Mouse (Mus musculus) thymus, postnatal 25 days (tissue): ENCODE results near the gene Zbtb40.

Experiments
- DNase-seq: peaks from one replicate; pipeline ENCODE4 v3.0.0; 2022

Gene Zbtb40

DNA sequence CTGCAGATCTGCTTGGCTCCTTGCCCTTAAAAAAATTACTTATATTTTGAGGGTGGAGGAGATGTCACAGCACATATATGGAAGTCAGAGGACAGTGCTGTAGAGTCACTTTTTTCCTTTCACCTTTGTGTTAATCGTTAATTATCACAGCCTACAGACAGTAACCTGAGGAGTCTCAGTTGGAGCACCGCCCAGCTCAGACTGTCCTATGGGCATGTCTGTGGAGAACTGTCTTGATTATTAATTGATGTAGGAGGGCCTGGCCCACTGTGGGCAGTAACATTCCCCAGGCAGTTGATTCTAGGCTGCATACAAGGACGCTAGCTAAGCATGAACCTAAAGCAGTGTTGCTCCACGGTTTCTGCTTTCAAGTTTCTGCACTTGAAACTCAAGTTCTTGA is 16.1 kb downstream of the Zbtb40 start:
- DNase-seq = no peak

DNA sequence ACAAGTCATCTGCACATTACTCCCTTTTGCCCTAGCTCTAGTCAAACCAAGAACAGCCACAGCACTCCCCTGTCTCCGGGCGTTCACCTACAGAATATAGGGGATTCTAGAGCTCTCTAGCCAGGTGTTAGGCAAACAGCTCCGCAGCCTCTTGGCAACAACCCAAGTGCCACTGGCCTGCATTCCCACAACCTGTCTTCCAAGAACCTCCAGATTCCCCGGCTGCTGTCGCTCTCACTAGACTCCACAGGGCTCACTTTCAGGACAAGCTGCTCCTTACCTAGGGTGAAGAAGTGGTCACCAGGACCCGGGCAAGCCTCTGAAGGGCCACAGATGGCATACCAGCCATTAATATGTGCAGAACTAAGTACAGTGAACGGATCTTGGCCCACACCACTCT is 17.3 kb downstream of the Zbtb40 start:
- DNase-seq = no peak

DNA sequence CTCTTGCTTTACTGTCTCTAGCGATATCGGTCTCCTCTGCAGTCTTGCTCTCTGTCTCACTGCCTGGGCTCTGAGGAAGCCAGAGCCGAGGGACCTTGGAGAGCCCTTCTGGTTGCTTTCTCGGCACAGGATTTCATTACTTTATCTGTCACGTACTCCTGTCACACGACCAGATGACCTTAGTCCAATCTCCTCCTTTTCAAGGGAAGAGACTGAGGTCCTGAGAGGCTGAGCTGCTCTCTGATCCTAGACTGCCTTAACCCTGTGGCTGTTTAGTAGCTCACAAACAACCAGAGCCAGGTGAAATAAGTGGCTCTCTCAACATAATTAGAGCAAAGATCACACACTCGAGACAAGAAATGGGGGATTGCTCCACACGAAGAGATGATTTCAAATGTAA is 19.3 kb downstream of the Zbtb40 start:
- DNase-seq = no peak

DNA sequence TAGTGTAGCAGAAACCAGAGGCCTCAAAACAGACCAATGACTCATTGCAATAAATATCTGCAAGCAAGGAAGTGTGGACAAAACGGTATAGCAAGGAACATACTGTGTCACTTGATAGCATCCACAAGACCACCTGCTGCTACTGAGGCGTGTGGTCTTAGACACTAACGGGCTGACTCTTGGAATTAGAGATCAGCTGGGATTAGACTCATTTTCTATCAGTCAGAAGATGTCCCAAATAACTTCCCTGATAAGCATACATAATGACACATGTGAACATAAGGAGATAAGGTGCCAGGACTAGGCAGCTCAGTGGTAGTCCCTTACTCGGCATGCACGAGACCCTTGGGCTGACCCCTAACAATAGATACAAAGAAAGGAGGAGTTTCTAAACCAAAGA is 21.6 kb downstream of the Zbtb40 start:
- no peak for DNase-seq

DNA sequence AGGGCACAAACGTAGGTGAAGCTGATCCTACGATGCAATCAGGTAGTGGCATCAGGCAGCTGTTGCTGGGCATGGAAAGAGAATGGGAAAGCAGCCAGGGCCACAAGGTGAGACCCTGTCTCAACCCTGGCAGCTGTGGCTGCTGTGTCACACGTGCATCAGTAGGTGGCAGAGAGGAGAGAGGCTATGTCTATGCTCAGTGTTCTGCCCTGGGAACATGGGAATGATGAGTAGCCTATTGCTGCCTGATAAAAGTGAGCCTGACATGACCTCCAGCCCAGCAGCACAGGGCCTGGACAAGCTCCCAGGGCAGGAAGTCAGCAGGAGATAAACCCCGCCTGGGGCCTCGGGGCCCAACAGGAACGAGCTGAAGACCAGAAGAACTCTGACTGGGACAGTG is 23.0 kb downstream of the Zbtb40 start:
- no peak for DNase-seq

DNA sequence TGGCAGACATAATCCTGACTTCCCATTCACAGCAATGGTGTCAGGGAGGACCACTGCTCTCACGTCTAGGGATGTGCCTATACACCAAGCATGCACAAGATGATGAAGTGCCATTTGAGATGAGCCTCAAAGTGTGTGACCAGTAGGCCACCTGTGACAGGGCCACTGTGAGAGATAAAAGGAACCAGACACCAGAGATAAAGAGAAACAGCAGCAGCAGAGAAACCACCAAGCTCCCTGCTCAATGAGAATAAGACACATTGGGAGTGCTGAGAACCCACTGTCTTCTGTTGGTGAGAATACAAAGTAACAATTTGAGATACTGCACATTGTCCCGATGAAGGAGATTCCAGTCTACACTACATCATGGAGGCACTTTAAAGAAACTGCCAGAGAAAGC is 23.5 kb downstream of the Zbtb40 start:
- no peak for DNase-seq

DNA sequence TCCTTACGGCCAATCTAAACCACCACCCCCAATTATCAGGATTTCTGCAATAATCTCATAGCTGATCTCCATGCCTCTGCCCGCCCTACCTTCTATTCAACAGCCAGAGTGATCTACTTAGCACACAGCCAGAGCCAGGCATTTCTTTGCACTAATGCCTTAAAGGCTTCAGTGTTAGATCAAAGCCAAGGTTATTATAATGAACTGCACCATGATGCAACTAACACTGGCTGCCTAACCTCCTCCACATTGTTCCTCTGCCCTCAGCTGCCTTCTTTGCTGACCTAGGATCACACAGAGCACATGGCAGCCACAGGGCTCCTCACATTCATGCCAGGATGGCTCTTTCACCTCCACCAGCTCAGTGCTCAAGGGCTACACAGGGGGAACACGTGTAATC is 28.5 kb downstream of the Zbtb40 start:
- DNase-seq = no peak

DNA sequence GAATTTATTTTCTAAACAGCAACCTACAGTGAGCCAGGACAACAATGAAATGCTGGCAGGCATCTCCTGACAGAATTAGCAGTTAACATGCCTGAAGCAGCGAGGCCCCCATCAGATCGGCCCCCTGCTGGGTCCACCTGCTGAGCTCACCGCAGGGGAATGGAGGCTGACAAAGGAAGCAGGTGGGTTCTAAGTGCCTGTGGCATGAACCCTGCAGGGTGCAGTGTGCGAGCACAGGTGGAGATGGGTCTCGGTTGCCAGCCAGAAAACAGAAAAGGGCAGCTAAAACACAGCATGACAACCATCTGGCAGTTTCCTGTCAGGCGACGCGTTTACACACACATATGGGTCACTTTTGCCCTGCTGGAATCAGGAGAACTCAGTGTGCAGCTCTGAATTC is 32.7 kb downstream of the Zbtb40 start:
- DNase-seq = no peak

DNA sequence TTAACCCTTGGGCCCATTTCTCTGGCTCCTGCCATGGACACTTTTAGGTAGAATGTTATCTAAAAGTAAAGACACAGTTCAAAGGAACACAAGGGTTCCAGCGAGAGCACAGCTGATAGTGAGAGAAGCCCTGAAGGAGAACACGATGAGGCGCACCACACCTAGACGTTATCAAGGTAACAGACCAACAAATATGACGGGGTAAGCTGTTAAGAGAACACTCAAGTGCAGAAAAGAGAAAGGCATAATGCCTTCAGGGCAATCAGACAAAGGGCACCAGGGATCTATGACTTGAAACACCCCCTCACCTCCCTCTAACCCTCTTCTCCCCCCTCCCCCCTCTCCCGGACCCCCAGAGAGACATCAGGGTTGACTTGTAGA is 33.1 kb downstream of the Zbtb40 start:
- DNase-seq = no peak

DNA sequence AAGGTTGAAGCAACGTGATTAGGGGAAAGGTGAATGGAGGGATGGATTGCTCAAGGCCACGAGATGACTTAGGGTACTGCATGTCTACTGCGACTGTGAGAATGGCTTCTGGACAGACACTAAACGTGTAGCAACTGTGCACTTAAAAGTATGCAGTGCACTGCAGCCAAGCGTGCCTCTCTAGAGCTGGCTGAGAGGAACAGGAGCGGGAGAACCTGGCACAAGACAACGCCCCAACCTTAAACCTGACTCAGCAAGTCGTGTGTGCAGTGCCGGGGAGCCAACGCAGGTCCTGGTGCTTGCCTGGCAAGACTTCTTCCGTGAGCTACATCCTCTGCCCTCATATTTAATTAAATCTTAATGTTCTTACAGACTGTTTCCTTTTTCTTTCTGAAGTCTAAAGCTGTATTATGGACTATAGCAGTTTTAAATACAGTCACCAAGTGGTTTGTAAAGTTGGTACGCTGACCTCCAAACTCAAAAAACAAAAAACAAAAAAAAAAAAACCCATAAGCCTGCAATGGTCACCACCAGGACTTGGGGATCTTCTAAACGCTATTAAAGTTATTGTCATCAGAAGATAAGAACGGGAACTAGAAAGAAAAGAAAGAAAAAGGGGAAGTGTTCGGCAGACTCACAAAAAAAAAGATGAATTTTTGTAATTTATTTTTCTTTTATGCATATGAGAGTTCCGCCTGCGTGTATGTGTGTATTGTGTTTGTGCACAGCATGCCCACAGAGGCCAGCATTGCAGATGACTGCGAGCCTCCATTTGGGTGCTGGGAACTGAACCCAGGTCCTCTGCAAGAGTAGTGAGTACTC is 33.7 kb downstream of the Zbtb40 start:
- DNase-seq = no peak

DNA sequence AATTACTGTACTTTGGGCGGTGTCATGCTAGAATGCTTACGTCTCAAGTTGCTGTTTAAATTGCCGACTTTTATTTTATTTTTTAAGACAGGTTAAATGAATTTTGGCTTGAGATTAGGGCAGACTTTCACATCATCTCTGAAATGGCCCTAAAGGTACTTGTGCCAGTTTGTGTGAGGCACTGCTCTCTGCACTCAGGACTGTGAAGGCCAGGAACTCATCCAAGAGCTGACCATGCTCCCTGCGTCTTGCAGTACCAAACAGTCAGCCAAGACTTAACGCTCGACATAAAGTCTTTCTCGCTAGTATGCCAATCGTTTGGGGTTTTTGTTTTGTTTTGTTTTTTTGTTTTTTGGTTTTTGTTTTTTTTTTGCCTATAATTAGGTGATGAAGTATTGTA is 34.5 kb downstream of the Zbtb40 start:
- DNase-seq = no peak

DNA sequence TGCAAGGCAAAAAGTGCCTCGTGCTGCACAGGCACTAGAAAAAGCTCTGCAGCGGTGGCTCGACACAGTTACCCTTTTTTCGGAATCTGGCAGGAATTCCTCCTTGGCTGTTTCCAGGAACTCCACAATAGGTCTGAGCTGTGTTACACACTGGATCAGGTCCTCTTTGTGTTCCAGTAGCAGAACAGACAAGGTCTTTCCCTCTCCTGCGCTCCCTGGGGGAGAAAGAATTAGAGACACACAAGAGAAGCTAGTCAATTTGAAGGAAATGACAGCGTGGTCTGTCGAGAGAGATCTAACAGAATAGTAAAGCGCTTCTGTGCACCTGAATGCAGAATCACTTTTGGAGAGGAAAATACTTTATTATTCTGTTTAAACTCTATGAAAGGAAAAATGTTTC is 41.6 kb downstream of the Zbtb40 start:
- no peak for DNase-seq

DNA sequence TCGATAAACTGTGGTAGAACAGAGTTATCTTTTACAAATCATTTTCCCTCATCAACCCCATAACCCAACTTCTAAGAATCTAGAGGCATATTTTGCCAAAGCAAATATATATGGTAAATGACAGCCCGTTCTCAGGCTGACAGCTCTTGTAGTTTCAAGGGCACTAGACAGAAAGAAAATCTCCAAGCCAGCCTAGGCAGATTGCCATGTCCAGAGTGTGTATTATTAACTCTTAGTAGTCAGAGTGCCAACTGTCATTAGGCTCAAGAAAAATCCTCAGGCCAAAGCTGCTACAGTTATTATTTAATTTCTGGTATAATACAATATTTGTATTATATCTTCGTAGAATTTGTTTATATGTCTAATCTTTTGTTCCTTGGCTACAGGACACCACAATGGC is 46.8 kb downstream of the Zbtb40 start:
- no peak for DNase-seq

DNA sequence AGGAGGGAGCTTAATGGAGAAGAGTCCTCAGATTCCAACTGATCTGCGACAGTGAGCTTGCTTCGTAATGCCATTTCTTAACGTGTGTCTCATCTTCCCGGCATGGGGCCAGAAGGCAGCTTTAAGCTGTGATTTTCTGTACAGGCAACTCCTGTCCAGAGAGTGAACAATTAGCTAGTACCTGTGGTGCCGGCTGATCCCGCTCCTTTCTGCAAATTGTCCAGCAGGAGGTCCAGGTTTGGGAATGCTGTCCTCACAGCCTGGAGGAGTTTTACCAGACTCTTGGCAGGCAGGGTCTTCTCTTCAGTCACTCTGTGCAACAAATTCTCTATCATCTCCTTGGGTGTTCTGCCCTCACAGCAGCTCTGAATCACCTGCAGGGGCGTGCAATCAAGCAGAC is 47.6 kb downstream of the Zbtb40 start:
- DNase-seq = no peak

DNA sequence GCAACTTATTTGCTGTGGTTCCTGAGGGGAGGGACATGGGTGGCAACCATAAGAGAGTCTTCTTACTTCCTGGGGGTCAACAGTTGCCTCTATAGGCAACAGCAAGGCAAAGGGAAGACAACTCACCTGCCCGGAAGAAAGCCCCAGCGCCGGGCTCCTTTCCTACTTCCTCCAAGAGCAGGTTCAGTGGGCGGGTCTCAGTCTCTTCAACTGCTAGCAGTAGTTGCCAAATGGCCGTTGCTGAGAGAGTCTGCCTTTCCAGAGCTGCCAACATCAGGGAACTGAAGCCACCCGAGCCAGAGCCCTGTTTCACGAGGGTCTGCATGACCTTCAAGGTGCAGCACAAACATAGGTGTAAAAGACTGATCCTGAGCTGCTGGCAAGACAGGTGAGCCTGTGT is 50.2 kb downstream of the Zbtb40 start:
- DNase-seq = no peak

DNA sequence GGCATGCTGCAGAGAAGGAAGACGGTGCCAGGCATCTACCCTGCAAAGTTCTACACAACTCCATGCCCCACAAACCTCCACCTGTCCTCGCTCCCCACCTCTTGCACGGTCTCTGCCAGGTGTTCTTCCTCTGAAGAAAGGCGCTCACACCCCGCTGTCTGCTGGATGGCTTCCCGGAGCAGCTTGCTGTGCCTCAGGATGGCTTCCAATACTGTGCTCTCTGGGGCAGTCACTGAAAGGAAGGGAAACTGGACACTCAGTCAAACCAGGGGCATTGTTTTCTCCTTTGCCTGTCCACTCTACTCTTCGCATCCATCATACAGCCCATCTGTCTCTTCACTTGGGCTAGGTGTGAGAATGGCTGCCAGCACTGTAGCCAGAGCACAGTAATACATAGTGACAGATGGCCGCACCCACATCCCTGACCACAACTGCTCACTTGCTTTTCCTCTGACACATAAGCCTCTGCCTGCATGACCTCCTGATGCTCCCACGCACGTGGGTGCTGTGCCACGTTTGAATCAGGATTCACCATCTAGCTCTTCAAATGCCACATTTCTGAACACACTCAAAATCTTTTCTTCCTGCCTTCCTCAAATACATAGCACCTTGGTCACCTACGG is 50.8 kb downstream of the Zbtb40 start:
- no peak for DNase-seq

DNA sequence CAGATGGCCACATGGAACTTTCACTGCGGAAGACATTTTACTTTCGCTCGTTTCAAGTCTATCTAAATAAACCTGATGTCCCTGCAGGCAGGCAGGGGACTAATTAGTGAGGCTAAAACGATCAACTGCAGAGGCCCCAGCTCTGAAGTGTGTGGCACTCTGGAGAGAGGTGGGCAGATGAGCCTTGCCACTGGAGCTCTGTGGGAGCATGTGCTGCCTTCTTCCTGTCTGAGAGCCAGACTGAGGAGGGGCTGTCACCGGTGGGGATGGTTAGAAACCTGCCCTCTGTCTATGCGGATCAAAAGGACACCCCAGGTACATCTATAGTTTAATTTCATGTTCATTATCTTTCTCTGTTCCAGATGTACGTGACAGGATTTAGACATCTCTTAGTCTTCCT is 51.7 kb downstream of the Zbtb40 start:
- DNase-seq = no peak

DNA sequence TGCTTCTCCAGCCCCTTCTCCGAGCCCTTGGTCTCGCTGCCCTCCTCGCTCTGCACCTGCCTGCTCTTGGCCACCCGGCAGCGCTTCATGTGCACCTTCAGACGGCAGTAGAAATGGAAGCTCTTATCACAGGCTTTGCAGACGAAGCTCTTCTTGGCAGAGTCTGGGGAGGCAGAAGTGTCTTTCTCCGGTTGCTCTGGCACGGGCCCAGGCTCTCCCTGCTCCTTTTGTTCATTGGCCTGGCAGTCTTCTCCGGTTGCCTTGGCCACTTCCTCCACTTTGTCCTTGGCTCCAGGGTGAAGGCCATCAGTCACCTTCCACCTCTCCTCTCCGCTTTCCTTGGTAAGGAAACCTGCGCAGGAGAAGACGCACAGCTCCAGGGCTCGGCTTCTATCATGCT is 53.2 kb downstream of the Zbtb40 start:
- no peak for DNase-seq

DNA sequence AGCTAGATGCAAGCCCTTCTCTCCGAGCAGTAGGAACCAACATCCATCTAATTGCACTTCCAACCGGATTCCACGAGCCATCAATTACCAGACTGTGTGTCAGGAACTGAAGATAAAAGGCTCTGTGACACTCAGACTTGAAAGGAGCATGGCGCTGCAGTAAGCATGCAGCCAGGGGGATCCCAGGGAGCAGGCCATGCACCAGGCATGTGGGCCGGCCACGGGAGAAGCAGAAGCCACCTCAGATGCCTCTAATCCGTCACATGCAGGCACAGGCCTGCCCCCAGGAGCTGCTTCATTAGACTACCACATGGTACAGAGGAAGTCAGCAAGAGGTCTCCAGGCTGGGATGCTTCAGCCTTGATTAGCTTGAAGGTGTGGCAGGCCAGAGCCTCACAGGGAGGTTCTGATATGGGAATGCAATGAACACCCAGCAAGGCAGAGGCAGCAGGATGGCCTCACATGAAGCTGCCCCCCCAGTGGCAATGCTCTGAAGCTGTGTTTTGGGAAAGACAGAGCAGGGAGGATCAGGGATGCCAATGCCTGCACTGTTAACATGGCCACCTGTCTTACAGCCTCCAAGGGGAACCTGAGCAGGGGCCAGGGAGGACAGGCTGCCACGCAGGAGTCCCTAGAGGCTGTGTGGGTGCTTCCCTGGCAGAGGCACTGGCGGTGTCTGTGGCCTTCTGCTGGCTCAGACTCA is 66.5 kb downstream of the Zbtb40 start:
- no peak for DNase-seq

DNA sequence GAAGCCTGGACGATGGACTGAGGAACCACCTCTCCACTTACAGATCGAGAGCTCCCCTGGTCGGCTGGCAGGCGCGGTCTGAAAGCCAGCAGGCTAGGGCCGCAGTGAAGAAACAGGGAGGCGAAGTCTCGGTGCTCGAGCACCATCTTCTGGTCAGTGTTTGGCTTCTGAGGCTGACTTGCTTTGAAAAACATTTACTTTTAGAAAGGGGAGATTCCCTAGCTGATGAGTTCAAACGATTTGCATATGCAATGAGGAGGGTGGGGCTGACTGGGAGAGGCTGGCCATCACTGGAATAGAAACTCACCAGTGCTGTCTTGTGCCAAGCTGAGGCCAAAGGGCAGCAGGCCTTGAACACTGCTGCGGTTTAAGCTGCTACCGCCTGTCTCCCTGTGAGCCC is 67.3 kb downstream of the Zbtb40 start:
- DNase-seq = no peak

DNA sequence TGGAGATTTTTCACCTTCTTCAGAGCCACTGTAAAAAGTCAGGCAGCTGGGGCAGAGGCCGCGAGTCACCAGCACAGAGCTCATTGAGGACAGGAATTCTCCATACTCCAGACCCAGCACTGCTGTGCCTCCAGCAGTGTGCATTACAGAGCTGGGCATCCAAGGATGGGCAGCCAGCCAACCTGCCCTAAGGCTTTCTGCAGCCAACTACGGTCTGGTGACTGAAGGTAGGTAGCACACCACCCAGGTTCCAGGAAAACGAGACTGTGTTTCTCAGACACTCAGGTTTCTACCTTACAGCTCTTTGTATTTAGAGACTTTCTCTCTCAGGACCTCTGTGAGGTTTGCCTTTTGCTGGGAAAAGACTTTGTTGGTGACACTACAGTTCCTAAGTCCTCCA is 67.7 kb downstream of the Zbtb40 start:
- no peak for DNase-seq

DNA sequence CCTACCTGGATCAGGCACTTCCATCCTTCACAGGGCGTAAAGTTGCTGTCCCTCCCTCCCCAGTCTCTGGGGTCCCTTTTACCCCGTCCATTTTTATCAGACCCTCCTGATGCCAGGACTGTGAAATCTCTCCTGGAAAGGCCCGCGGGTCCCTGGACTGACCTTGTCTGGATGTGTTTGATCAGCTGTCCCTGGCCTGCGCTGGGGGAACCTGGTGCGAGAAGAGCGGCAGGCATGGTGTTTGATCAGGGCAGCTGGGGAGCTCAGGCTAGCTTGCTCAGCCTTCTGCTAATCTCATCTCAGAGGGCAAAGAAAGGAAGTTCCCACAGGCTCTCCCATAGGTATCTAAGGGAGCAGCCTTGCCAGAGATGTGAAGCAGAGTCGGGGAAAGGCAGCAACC is 71.4 kb downstream of the Zbtb40 start:
- DNase-seq = no peak

DNA sequence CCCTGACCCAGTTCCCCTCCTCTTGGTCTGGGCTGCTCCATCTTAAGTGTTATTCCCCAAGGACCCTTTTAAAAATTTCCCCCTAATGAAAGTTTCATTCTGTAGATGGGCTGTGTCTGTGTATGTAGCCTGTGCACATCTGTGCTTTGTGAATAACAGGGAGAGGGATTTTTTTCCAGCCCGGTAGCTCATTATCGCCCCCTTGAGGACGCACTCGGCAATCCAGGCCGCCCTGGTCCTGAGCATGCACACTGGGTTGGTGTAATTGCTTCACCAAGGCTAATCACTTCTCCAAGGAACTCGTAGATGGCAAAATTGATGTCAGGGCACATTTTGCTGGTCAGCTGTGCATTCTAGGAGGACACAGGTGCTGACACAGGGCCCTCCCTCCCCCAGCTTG is 77.7 kb downstream of the Zbtb40 start:
- DNase-seq = peak; percentile 37

DNA sequence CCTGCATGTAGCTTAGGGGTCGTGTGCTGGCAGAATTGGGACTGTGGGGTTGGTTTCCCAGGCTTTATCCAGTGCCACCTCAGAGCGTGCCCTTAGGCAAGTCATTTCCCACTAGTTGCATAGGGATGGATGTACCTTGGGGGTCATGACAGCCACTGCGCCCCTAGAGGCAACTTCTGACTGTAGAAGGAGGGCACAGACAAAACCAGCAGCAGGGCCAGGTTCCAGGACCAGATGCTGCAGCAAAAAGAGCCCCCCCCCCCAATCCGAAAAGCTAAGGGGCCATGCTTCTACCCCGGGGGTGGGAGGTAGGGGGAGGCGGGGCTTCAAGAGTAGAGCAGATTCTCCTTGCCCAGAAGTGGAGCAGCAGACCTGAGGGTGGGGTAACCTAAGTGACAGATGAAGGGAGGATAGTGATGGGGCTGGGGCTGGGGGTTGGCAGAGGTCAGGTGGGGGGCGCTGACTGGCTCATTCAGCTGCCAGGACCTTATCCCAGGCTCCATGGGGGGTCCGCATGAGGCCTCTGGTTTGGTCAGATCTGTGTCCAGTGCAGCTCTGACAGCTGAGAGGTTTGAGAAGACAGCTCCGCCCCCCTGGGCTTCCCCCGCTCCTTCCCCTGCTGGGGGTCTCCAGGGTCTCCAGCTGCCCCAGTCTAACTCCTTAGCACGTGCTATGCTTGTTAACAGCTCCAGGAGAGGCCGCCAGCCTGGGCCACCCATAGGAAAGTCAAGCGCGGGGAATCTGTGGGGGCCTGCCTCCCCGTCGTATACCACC is 78.9 kb downstream of the Zbtb40 start:
- DNase-seq = no peak
